Mouse (Mus musculus) adipocyte (in vitro differentiated cells): ENCODE results near the gene Csrnp1.

Source experiments
- DNase-seq: peaks from one replicate; pipeline ENCODE4 v3.0.0-alpha.2; 2016; ENCODE audit warnings: low spot score

The Csrnp1 gene

GRCm38 (mm10) chr9:119977557-119978060 is 6.8 kb downstream of the Csrnp1 start:
- DNase-seq, result peak; percentile 41

GRCm38 (mm10) chr9:119976704-119977556 is 7.5 kb downstream of the Csrnp1 start:
- DNase-seq, result no peak

GRCm38 (mm10) chr9:119975286-119975685 is 9.2 kb downstream of the Csrnp1 start:
- no peak for DNase-seq

- no peak for DNase-seq
Observed at GRCm38 (mm10) chr9:119974609-119975008, 9.8 kb downstream of the Csrnp1 start.

GRCm38 (mm10) chr9:119973869-119974520 is 10.5 kb downstream of the Csrnp1 start:
- DNase-seq, result no peak

DNA sequence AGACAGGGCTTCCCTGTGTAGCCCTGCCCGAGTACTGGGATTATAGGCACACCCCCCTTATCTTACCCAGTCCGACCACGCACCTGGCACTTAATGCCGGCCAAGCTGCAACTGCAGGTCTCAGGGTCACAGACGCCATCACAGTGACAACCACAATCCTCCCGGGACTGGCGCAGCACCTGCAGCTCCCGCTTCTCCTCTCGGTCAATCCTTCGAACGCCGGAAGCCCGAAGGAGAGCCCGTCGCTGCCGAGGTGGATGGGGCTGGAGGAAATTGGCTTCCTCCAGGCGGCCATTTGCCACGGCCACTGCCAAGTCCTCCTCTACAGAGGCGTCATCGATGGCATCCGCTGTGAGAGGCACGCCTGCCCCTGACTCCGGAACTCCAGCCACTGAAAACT is 11.2 kb downstream of the Csrnp1 start:
- DNase-seq, result no peak

DNA sequence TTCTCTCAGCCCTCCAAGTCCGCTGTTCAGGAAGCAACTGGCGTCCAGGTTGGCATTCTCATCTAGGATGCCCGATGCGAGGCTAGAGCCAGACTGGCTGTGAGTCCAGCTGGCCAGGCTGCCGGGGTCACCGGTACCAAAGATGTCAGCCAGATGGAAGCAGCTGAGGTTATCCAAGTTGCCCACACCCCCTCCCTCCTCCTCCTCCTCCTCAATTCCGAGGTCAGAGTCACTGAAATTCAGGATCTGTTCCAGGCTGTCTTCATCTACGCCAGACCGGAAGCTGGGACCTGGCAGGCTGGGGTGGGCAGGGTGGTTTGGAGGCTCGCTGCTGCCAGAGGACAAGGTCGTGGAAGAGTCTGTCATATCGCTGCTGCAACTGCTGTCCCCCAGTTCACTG is 11.9 kb downstream of the Csrnp1 start:
- no peak for DNase-seq

DNA sequence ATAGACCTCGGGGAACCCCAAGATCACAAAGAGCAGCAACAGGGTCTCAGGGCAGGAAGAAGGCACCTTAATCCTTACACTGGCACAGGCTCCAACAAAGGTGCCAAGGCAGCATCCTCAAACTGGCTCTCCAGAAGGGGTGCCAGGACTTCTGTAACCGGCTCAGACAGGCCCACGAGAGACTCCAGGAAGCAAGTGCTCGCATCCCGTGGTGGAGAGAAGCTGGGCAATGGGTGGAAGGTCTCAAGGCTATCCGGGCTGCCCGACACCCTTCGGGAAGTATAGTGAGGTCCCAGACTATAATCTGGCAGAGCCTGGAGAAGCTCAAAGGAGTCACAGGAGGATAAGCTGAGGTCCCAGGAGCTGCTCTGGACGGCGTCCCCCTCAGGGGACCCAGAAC is 12.3 kb downstream of the Csrnp1 start:
- DNase-seq, result no peak

DNA sequence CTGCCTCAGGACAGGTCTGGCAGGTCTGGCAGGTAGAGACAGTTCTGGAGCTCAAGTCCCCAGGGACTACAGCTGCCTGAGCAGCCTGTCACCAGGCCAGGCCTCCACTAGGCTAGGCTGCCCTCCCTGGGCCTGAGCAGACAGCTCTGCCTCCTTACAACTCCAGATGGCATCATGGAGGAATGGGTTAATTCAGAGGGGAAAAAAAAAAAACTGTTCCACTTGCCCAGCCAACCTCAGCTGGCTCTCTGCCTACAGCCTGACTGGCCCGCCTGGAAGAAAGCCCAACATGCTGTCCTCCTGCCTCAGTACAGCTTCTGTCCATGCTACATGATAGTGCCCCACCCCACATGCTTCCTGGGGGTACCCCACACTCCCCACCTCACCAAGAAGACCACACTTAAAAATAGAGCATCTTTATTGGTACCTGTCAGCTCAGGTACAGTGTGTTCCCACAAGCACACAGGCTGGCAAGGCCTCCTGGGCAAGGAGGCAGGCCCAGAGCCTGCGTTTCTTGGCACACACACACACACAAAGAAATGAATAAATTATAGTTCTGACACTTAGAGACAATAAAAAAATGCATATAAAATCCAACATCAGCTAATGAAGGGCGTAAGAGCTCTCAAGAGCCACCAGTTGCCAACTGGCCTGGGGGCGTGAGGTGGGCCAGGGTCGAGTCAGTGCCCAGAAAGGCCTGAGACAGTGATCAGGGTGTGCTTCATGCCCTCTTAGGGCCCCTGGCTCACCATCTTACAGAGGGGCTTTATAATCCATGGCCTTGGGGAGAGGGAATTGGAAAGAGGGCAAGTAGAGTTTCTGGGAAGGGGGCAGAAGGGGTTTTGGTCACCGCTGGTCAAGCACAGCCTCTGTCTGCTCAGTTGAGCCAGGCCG is 13.4 kb downstream of the Csrnp1 start:
- DNase-seq, result peak; percentile 78

DNA sequence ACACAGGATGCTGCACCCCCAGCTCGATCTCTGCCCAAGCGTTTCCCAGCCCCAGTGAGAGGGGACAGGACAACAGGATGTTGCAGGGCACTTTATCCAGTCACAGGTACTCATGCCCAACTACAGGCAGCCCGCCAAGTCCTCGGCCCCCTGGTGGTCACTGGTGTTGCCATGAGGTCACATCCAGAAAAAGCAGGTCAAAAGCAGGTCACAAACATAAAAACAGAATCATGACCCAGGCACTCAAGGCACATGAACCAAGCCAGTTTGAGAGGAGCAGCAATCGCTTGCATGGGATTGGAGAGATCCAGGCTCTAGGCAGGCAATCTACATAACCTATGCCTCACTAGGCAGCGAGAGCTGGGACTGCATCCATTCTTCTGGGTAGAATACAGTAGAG is 14.2 kb downstream of the Csrnp1 start:
- peak; percentile 56 for DNase-seq

DNA sequence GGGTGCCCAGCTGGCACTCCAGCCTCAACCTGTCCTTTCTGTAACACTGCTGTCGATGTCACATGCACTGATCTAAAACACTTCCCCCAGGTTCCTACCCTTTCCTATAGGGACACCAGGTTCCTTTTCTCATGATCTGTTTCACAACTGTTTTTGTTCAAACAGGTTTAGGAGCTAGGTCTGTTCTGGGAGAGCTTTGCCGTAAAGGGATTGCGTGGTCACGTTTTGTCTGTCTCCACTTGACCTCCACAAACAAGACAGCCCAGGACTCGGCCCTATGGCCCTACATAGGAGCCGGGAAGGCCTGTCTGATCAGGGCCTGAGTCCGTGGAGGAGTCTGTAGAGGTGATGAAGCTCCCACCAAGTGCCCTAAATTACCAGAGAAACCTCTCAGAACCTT is 14.6 kb downstream of the Csrnp1 start:
- no peak for DNase-seq

DNA sequence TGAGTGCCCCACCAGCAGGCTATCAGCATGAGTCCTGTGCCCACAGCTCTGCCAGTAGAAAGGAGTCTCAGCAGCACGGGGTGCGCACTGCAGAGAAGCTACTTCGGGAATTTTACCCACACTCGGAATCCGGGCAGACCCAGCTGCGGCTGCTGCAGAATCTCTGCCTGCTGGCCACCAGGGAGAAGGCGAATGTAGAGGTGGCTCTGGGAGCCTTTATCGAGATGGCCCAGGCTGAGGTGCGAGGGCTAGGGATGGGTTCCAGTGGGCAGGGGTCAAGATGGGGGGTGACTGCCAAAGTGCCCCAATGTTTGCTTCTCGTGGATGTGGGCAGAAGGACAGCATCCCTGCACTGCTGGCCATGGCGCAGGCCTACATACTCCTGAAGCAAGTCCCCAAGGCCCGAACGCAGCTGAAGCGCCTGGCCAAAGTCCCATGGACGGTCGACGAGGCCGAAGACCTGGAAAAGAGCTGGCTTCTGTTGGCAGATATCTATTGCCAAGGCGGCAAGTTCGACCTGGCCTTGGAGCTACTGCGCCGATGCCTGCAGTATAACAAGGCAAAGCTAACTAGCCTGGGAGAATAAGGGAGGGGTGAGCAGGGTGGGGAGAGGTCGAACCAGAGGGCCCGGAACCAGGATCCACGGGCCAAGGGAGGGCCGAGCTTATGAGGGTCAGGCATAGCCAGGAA is 18.1 kb downstream of the Csrnp1 start:
- no peak for DNase-seq

GRCm38 (mm10) chr9:119965186-119965585 is 19.3 kb downstream of the Csrnp1 start:
- no peak for DNase-seq

DNA sequence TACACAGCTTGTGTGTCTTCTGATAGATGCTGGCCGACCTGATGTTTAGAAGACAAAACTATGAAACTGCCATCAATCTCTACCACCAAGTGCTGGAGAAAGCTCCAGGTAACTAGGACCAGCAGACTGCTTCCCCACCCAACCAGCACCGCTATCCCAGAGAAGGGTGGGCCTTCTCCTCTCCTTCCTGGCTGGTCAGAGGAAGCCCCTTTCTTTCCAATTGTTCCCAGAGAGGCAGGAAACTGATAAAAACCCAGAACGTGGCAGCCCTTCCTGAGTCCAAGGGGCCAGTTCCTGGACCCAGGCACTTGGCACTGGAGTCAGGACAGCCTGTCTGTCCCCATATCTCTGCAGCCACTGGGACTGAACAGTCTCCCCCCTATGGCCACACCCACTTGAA is 20.3 kb downstream of the Csrnp1 start:
- no peak for DNase-seq

GRCm38 (mm10) chr9:119962987-119963667 is 21.3 kb downstream of the Csrnp1 start:
- DNase-seq, result no peak

- DNase-seq, result peak; percentile 70
Observed at GRCm38 (mm10) chr9:119962216-119962615, 22.2 kb downstream of the Csrnp1 start.

DNA sequence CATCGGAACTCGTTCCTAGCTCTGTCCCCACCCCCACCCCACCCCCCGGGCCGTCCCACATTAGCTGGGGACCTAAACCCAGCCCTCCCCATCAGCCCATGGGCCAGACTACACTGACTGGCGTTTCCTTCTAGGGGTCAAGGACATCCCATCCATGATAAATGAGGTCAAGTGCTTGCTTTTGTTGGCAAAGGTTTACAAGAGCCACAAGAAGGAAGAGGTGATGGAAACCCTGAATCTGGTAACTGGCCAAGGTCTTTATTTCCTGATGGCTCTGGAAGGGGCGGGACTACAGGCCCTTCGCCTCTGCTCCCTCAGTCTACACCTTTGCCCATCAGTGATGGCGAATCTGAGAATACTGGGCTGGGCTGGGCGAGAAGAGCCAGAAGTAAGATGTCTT is 25.6 kb downstream of the Csrnp1 start:
- no peak for DNase-seq

DNA sequence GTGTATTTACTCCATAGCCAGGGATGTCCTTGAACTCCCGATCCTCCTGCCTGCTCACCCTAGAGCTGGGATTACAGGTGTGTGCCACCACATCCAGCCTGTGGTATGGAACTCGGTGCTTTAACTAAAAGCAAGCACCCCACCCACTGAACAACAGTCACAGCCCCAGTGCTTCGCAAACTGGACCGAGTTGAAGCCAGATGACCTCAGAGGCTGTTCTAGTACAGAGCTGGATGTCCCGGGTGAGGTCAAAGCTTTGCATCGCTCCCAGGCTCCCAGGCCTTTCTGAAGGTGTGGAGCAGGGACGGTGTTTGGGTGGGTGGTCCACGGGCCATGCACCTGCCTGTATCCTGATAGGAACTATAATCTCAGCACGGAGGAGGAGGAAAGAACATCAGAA is 33.1 kb downstream of the Csrnp1 start:
- no peak for DNase-seq

DNA sequence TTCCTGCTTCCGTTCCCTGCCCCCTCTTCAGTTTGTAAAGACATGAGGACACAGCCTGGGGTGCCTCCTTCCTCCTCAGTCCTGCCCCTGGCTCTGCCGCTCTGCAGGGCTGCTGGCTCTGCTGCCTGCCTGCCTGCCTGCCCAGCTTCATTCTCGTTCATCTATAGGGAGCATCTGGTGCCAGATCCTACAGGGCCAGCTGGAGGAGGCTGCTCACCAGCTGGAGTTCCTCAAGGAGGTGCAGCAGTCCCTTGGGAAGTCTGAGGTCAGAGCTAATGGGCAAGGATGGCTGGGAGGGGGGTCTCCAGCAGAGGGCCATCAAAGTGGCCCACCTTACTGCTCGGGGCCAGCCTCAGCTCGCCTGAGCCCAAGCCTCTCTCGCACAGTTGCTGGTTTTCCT is 34.0 kb downstream of the Csrnp1 start:
- no peak for DNase-seq

GRCm38 (mm10) chr9:119948804-119949203 is 35.7 kb downstream of the Csrnp1 start:
- DNase-seq, result no peak
